Mouse (Mus musculus) right cerebral cortex, postnatal 25 days (tissue): ENCODE results near the gene Dock10.

Experiments
- DNase-seq: peaks from one replicate; pipeline ENCODE4 v3.0.0; 2022

The Dock10 gene

DNA sequence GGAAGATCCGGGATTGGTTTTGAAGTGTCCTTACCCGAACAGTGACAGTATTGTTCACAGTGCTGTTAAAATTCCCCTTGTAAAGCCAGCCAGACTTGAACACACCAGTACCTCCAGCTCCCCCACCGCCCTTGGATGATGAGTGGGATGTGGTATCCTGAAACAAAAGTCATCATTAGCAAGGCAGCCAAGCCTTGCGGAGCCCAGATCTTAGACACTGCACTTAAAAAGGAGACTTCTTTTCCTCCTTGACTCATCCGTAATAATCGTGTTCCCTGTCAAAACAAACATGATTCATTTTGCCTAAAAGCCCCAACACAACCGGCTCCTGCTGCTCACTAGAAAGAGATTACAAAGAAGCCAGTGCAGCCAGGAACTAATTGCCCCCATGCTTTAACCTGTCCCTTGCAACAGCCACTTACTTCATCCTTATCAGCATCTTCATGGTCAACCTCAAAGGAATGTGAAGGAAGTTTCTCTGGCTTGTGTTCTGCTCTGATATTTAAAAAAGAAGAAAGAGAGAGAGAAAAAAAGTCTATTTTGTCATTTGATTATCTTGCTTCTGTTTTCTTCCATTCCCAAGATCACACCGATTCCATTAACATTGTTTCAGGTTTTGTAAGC, 152.1 kb downstream of the Dock10 start:
- peak; percentile 37 for DNase-seq

DNA sequence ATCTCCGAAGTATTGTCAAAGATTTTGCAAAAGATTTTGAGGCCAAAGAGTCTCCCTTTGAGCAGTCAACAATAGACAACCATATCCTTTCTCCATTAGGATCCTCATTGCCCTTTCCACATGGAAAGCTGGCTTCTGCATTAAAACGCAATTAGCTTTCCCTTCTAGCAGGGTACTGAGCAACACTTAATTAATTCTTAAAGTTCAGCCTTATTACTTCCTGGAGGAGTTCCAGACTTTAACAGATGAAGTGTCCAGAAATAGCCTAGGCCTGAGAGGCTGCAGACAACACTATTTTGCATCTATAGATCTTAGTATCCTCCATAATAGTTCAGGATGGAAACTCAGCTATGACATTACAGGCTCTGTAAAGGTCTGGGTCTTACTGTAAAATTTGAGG, 154.0 kb downstream of the Dock10 start:
- no peak for DNase-seq

DNA sequence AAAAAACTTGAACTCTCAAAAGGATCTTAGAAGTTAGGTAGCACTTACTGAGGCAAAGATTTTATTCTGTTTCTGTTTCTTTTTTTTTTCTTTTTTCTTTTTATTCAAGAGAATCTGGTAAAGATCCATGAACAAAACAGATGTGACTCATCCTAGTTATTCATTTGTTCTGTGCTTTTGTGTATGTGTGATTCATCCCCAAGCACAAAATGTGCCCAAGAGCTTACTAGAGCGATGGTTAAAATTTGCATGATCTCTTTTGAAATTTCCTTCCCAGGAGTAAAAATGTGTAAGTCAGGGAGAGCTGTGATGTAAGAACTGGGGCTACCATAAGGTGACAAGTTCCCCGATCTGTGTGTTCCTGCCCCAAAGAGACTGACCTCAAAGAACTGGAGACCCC, 155.2 kb downstream of the Dock10 start:
- no peak for DNase-seq

DNA sequence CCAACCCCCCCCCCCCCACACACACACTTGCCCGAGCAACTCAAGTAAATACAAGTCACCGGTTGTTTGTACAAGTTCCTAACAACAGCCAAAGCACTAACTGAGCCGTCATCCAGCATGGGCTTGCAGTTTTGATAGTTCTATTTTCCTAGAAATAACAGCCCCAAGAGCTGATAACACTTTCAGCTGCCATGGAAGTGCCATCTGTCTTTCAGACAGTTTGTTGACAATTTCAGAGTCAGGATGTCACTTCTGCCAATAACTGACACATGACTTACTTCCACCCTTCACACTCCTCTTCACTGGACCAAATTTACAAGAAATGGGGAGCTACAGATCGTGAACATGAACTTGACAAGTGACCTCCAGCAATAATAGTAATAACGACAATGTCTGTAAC, 175.0 kb downstream of the Dock10 start:
- no peak for DNase-seq

DNA sequence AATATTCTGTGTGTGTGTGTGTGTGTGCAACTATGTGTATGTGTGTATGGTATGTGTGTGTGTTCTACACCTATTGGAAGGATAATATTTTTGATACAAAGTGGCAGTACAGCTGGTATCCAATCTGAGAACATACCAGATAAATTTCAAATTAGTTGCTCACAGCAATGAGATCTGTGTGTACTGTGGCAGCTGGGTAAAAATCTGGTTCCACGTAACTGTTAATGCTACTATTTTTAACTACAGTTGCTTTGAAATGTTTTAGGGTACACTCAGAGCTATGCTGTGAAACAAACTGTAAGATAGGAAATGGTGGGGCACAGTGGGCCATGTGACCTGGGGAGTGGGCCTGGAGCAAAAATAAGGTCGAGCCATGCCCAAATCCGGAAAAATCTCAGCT, 176.1 kb downstream of the Dock10 start:
- no peak for DNase-seq

DNA sequence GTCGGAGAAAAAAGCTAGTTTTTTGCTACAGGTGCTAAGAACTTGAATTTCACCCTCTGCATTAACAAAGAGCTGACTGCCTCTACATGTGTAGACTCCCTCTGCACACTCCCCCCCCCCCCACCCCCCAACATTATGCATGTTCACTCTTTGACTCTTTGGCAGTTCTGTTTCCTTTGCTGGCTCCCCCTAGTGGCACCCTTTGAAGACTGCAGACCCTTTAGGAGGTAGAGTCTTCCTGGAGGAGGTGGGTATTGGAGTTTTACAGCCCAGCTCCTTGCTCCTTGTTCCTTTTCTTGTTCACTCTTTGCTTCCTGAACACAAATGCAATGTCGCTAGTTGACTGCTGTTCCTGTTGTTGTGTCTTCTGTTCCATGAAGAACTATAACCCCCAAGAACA, 181.4 kb downstream of the Dock10 start:
- DNase-seq = no peak

DNA sequence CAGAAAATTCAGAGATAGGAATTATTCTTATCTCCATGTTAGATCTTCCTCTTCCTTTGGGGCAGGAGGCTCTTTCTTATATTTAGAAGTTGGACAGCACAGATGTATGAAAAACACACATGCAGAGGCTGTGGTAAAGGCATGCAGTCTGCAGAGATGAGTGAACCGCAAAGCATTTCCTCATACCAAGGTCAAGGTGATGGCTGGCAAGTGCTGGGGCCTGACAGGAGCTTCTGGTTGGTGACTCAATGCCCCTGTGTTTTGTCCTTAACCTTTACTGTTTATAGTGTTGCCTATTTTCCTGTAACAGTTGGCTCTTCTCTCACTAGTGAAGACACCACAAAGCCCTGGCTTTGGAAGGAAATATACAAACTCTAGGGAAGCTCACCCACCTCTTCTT, 201.9 kb downstream of the Dock10 start:
- DNase-seq = no peak

DNA sequence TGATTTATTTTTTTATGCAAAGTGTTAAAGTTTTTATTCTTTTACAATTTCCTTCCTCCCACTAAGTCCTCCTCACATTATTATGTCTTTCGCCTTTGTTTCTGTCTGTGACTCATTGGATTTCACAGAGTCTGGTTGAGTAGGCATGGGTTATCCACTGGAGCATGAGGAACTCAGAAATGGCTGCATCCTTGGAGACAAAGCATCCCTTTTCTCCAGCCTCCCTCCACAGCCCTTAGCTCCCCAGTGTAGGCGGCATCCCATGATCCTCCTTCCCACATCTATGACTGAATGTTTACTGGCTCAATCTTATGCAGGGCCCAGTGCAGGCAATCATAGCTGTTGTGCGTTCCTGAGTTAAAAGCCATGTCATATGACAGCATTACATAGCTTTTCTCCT, 216.8 kb downstream of the Dock10 start:
- no peak for DNase-seq

DNA sequence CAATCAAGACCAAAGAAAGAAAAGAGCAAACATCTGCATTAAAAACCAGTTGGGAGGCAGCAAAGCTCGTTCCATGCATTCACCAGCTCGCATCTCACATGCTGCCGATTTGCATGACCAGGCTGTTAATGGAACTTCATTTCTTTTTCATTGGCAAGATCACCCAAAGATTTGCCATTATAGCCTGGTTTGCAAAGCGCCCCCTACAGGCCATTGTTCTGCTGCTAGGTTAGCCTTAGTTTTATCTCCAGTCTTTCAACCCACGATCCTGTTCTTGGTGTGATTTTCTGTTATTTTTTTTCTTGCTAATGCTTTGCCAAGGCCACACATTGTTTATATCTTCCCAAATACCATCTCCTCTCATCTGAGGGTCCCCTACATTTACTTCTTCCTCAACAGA, 236.1 kb downstream of the Dock10 start:
- DNase-seq = no peak

DNA sequence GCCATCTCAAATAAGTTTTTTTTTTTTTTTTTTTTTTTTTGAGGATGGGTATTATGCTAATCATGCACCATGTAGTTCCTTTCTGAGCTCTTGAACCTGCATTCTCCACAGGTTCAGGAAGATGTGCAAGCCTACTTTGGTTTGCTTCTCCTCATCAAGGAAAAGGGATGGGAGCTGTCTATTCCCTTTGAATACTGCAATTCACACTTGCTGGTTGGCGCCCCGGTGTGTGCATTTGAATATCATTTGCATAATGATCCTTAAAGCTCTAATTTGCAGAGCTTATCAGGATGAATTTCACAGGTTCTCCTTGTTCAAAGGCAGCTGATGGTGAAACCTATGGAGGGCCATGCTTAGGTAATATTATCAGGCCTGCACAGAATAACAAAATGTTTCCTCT, 237.9 kb downstream of the Dock10 start:
- DNase-seq = no peak

DNA sequence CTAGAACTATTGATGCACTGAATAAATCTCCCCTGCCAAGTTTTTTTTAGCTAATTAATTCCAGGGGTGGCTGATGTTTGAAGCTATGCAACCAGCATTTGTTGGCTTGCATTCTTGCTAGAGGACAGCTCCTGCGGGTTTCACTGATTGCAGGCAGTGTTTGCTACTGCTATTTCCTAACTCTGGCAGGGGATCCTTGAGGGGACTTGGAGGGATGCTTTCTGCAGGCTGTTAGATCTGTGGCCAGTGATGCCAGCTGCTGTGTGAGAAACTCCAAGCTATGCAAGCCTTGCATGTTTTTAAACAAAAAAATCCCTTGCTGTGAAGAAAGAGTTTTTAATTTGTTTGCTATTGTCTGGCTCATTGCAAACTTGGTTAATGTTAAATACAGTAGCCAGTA, 238.4 kb downstream of the Dock10 start:
- no peak for DNase-seq

DNA sequence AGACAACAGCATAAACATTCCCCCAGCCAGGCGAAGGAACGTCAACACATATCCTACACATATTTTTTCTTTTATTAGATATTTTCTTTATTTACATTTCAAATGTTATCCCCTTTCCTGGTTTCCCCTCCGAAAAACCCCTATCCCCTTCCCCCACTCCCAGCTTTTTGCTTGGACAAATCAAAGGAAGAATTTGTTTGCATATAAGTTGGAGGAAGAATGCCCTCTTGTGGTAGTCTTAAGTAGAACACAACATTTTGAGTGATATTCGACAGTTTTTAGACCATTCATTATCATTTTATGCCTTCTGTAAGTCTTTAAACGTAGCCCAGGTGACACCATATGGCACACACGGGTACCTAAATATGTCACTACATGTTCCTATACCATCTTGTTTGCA, 242.5 kb downstream of the Dock10 start:
- no peak for DNase-seq

DNA sequence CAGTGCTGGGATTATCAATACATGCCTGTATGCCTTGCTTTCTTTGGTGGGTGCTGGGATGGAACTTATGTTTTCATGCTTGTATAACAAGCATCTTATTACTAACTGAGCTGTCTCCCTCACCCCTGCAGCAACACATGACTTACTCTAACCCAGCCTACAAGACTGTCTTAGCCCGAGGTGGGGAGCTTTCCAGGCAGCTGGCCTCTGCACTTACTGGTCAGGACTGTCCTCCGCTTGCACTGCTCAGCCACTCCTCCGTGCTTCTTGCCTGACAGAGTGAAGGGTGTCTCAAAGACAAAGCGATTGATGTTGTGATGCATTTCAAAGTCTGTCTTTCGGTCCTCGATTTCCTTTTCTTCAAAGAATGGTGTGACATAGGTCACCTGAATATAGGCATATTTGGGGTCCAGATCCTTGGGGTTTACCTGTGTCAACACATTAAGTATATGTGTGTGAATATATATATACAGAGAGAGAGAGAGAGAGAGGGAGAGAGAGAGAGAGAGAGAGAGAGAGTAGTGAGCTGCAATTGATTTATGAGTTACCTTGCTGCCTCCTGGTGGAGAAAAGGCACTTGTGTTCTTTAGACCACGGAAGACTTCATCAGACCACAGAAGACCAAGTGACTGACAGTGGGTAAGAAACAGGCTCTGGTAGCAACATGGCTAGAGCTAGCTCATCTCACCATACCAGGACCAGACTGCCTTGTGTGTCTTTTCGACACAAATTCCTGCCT, 245.9 kb downstream of the Dock10 start:
- DNase-seq = no peak

DNA sequence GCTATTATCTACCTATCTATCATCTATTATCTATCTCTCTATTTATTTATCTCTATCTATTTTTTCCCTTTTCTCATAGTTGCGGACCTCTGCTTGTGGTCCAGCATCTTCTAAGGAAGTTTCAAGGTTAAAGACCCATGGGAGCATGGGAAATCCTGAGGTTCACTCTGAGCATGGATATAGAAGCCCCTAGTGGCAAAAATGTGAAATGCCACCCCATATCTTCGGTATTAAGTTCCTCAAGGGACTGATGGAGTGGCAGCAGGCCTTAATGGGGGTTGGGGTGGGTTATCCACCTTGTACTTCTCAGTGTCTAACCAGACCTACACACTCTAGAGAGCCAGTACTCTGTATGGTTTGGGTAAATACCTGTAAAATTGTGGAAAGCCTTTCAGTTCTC, 253.6 kb downstream of the Dock10 start:
- no peak for DNase-seq

DNA sequence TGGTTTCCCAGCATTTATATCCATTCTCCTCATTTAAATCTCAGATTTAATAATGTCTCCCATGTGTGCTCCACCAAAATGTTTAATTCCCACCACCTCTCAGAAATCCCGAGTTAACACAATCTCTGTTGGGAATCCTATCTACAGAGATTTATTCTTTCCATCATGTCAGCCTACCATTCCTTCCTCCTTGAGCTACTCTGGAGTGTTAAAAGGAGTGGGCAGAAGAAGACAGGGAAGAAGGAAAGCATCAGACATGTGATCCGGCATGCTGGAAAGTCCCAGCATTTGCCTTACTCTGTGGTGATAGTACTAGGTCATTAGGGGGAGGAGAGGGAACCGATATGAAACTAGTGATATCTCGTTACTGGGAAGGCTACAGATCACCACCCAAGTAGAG, 254.2 kb downstream of the Dock10 start:
- no peak for DNase-seq

DNA sequence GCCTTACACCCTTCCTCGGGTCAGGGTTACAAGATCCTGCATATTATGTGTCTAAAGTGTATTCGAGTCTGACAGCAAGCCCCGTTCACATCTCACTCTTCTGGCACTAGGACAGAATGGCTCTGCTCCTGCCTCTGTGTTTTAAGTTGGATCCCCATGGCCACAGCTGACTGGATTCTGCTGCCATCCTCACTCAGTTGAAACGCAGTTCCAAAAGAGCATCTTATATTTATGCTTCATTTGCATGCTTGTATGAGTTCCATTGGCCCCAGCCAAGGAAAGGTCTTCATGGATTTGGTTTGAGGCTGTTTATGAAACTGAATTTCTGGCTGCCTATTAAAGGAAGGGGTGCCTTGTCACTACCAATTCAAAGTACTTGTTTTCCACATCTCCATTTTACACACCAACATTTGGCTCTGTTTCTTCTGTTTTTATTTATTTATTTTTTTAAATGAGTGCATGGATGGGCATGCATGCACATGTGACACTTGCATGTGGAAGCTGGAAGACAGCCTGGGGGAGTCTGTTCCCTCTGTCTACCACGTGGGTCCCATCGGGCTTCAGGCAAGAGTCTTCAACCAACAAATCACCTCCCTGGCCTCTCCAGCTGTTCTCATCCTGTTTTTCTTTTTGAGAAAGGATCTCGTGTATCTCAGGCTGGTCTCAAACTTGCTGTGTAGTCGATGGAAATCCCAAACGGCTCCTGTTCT, 255.7 kb downstream of the Dock10 start:
- no peak for DNase-seq

DNA sequence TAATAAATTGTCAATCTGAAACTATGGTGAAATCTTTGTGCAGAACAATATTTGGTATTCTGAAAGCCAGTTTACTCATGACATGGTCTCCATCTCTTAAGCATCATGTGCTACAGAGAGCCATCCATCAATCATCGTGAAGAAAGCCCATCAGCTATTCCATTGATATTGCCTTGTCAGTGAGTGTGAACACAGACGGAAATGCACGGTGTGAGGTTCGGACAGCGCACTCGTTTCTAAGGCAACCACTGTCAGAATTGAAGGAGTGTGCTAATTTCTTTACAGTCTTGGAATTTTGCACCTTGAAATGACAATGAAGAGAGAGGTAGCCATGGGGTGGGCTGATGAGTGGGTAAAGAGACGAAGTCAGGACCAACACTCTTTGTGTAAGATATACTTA, 259.1 kb downstream of the Dock10 start:
- no peak for DNase-seq

DNA sequence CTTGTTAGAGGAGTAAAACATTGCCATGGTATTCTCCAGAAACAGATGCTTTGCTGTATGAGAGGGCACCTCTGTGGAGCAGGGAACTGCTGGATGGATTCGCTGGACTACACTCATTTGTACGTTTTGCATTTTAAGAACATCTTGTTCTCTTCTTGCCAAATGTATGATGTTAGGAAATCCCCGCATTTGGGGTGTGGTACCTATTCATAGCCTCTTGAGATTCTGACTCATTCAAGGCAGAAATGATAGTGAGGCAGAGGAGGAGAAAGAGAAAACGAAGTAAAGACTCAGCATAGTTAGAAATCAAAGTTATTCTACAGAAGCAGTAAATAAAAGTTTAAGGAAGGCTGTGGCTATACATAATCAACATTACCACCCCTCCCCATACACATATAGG, 262.0 kb downstream of the Dock10 start:
- DNase-seq = no peak

DNA sequence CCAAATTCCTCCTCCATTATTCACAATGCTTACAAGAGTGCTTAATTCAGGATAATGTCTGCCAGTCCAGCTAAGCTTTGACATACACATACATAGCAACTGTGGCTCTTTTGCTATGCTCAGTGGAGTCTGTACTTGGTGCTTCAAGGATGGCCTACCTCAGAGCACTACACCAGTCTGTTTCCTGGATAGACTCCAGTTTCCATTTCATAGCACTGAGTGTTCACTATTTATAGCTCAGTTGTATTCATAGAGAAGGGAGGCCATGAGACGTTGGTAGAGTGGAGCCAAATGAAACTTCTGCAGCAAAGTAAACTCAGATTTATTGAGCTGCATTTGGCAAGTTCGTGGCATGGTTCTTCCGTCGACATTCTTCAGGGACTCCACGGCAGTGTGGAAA, 274.9 kb downstream of the Dock10 start:
- no peak for DNase-seq

DNA sequence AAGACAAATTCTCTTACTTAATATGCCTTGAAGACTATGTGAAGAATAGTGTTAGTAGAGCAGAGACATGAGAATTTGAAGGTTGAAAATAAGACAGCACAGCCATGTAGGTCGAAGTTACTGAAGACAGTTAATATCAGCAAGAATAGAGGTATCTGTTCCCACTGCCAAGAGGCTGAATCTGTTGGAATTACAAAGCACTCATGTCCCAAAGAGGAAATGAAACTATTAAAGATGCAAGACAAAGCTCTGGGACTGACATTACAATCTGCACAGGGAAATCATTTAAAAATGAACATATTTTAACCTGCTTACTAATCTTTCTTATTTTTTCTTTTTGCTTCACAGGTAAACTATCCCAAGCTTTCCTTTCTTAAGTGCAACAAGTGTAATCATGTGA, 283.4 kb downstream of the Dock10 start:
- no peak for DNase-seq

DNA sequence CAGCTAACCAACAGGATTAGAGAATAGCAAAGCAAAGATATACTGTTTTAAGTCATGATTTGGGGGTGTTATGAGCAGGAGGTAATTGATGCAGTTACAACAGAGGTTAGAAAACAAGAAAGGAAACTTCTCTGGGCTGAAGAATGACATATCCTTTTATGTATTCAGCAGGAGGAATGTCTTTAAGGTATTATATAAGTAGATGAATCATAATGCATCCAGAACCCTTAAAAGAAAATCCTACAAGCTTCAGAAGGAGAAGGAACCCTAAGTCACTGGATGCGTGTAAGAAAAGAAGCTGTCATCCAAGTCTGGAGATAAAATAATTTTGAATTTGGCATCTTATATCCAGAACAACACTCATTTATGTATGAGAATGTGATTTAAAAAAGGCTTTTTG, 285.9 kb downstream of the Dock10 start:
- DNase-seq = no peak

DNA sequence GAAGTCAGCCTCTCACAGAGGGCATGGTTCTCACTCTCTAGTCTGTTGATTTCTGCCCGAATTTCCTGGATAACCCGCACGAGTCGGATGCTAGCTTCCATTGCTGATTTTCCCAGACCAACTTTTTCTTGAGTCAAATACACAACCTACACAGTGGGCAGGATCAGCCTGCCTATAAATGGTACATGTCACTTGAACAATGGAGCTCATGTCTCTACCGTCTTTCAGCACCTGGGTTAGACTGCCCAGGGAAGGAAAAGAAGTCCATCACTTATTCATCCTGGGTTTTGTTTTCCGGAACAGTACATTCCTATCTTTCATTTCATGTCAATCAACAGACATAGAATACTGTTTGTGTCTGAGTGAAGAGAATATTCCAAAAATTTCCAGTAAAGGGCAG, 297.0 kb downstream of the Dock10 start, which contains the start of gene Gm45261:
TSS of gene Gm45261 (minus strand) at position 101 of the 400 bp plus-strand sequence.
- DNase-seq = no peak

DNA sequence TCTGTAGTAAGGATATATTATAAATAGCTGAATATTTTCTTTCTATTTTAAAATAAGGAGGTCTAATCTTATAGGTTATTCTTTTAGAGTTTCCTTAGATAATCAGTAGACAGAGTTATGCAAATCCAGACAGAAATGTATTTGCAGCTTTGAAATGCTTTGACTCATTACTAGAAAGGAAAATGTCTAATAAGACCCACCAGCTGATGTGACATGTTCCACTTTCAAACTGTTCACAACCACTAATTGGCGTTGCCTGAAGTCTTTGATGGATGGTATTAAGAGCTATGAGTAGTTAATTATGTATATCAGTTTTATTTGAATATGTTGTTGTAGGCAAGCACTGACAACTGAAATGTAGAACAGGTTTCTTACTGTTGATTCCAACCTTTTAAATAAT, 298.4 kb downstream of the Dock10 start:
- DNase-seq = no peak

DNA sequence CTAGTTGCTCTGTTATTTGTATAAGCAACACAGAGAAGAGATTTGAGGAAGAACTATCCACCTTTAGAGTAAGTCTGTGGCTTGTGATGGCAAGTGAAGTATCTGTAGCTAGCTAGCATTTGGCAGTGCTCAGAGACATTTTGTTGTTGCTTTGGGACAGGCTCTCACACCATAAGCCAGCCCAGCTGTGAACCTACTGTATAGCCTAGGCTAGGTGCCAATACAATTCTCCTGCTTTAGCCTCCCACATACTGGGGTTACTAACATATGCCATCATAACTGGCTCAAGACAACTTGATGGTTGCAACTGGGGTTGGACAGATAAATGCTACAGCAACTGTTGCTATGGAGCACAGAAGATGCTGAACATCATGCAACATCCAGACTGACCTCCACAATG, 298.9 kb downstream of the Dock10 start:
- DNase-seq = no peak
